Mouse (Mus musculus) R1 (cell line): ENCODE results near the gene Pcolce.
"Not testable (repeated sequence)": the region's sequence is repeated elsewhere in the genome, so short reads cannot be mapped to it uniquely, and the experiment has no call there.

Experiments used
- DNase-seq: peaks from one replicate; pipeline ENCODE4 v3.0.0-alpha.2; 2018; ENCODE audit warnings: low read depth, low spot score

Gene Pcolce

GRCm38 (mm10) chr5:137629906-137630545 lies 16.4 kb upstream of the Pcolce start:
- peak; percentile 95 for DNase-seq

- DNase-seq = peak; percentile 87
These were observed 15.7 kb upstream of the Pcolce start for GRCm38 (mm10) chr5:137629306-137629721.

- DNase-seq = peak; percentile 100
These were observed 15.1 kb upstream of the Pcolce start, which contains the start of the genes Fbxo24, Lrch4 and Gm20605 for GRCm38 (mm10) chr5:137628498-137629305. Fbxo24 (minus strand) TSS chr5:137629002. Lrch4 (plus strand) TSS chr5:137629121. Gm20605 (plus strand) TSS chr5:137629175.

GRCm38 (mm10) chr5:137627991-137628390 lies 14.4 kb upstream of the Pcolce start:
- no peak for DNase-seq

- no peak for DNase-seq
These were observed 10.4 kb upstream of the Pcolce start for GRCm38 (mm10) chr5:137623937-137624530.

GRCm38 (mm10) chr5:137615347-137615746 lies 1.8 kb upstream of the Pcolce start:
- DNase-seq = peak; percentile 78

GRCm38 (mm10) chr5:137614921-137615320 lies 1.3 kb upstream of the Pcolce start:
- not testable (repeated sequence) for DNase-seq

- no peak for DNase-seq
These were observed 508 bp downstream of the Pcolce start for GRCm38 (mm10) chr5:137613076-137613475.

- DNase-seq = no peak
These were observed 2.4 kb downstream of the Pcolce start for GRCm38 (mm10) chr5:137611245-137611602.

- DNase-seq = peak; percentile 95
These were observed 2.9 kb downstream of the Pcolce start for GRCm38 (mm10) chr5:137610548-137611244.

- no peak for DNase-seq
These were observed 3.5 kb downstream of the Pcolce start for GRCm38 (mm10) chr5:137610056-137610455.

GRCm38 (mm10) chr5:137609292-137609691 lies 4.3 kb downstream of the Pcolce start:
- DNase-seq = no peak

GRCm38 (mm10) chr5:137608654-137609190 lies 4.9 kb downstream of the Pcolce start:
- peak; percentile 66 for DNase-seq

GRCm38 (mm10) chr5:137607860-137608653 lies 5.5 kb downstream of the Pcolce start:
- peak; percentile 89 for DNase-seq

GRCm38 (mm10) chr5:137601365-137601729 lies 12.2 kb downstream of the Pcolce start:
- DNase-seq = peak; percentile 73

- peak; percentile 100 for DNase-seq
These were observed 12.8 kb downstream of the Pcolce start, which contains the start of gene Mospd3 for GRCm38 (mm10) chr5:137600619-137601364. Mospd3 (minus strand) TSS chr5:137601058.

- no peak for DNase-seq
These were observed 13.3 kb downstream of the Pcolce start for GRCm38 (mm10) chr5:137600281-137600618.

- DNase-seq = no peak
These were observed 14.0 kb downstream of the Pcolce start for GRCm38 (mm10) chr5:137599600-137599999.

- DNase-seq = no peak
These were observed 15.3 kb downstream of the Pcolce start for GRCm38 (mm10) chr5:137598100-137598826.
